Mouse (Mus musculus) midbrain, embryonic 16.5 days (tissue): ENCODE results near the gene Fmnl3. TPM values are rescaled to one million over a fixed set of nuclear protein-coding genes. Genes with fewer than 3 reads are reported as not detected.

Source experiments
- polyA plus RNA-seq: library from polyadenylated mRNA; unstranded; fragments of >200 nt; fragmentation: Nextera tagmentation; extraction: Ambion mirVana; gene quantifications from 2 replicates; pipeline ENCODE4 v1.2.1, GENCODE M21; 2015

Fmnl3 gene
- polyA plus RNA-seq, 1 experiment from 2014 or later: 8.0 TPM

Other genes starting within 250 kb of the Fmnl3 start
- 28.0 and 32.2 TPM in 2 replicates for gene Spats2, start 244.6 kb downstream of the Fmnl3 start, polyA plus RNA-seq
- 0.25 and 0.50 TPM in 2 replicates for gene Kcnh3, start 145.6 kb downstream of the Fmnl3 start, polyA plus RNA-seq
- 209 and 211 TPM in 2 replicates for gene Mcrs1, start 118.5 kb downstream of the Fmnl3 start, polyA plus RNA-seq
- gene Prpf40b, start 75.4 kb downstream of the Fmnl3 start, polyA plus RNA-seq: 122 and 130 TPM in 2 replicates
- 0.53 and 0.73 TPM in 2 replicates for gene Fam186b, start 74.6 kb downstream of the Fmnl3 start, polyA plus RNA-seq
- 279 and 310 TPM in 2 replicates for gene Tmbim6, start 22.4 kb upstream of the Fmnl3 start, polyA plus RNA-seq
- gene Nckap5l, start 87.3 kb upstream of the Fmnl3 start, polyA plus RNA-seq: 16.2 and 17.1 TPM in 2 replicates
- gene Bcdin3d, start 104.2 kb upstream of the Fmnl3 start, polyA plus RNA-seq: 19.0 and 21.6 TPM in 2 replicates
- gene Faim2, start 157.7 kb upstream of the Fmnl3 start, polyA plus RNA-seq: 50.3 and 65.8 TPM in 2 replicates
- not detected in 2 replicates for gene Aqp2, start 208.6 kb upstream of the Fmnl3 start, polyA plus RNA-seq
- 0.97 and 1.1 TPM in 2 replicates for gene Aqp5, start 220.3 kb upstream of the Fmnl3 start, polyA plus RNA-seq
- 0.15 and 0.28 TPM in 2 replicates for gene Aqp6, start 230.9 kb upstream of the Fmnl3 start, polyA plus RNA-seq